Mouse (Mus musculus): ENCODE data around the gene Rhoh. TPM values are rescaled to one million over a fixed set of nuclear protein-coding genes. Genes with fewer than 3 reads are reported as not detected.
A peak's percentile ranks its signal among the peaks of the same experiment; 100 is the strongest.

Gene Rhoh
- polyA plus RNA-seq, 1 experiment from 2014 or later = 5.1 TPM

DNA sequence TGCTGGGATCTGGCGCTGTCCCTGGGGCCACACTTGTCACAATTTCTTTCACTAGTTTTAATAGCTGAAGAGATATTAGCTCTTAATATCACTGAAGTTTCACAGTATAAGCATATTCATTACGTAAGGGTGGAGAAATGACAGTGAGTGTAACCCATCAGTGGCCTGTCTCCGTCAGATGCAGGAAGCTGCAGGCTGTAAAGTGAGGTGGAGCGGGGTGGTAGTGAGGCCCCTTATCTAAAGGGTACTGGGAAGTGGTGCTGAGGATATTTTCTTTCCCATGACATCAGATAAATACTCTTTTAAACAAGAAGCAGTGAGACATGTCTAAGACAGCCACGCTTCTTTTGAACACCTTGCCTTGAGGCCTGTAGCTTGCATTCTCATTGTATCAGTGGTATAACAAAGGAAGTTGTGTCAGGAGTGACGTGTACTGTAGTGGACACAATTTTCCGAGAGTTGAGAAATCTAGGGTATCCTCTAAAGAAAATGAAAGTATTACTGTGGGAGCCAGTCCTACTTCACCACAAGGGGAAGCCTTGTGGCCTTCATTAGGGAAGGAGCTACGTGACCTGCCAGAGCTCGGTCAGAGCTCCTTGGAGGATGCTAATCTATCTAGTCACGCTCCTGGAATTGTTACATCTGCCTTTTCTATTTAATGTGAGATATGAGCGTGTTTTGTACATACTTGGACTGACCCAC is 28.9 kb upstream of the Rhoh start:
- TF ChIP-seq CTCF (IDR thresholded peaks at IDR 0.05; ENCODE audit: low read depth) (peak; percentile 34), EP300 (IDR thresholded peaks at IDR 0.05; ENCODE audit: low read depth) (no peak)
- Histone ChIP-seq H3K4me2 (ENCODE audit: low read depth, low read length) (no peak overlapping the region), H3K4me1 (ENCODE audit: insufficient read depth) (no peaks in the 10 kb centered on the region), H3K27ac (ENCODE audit: low read depth) (no peak overlapping the region), H3K9me3 (ENCODE audit: low read length) (no peaks in the 10 kb centered on the region), H3K9ac (replicated peaks) (no peak overlapping the region), H3K4me3 (ENCODE audit: low read depth, low read length) (no peak overlapping the region), H3K36me3 (replicated peaks; ENCODE audit: insufficient read depth, low read length) (0 out of 2 replicates have a peak, but pooled peaks cover 3% of the 10 kb centered on the region), H3K27me3 (ENCODE audit: insufficient read depth, low read length) (no peaks in the 10 kb centered on the region)
- 50% methylated on average over 11 of the region's 11 CpGs for WGBS (ENCODE audit: insufficient replicate concordance)
- ATAC-seq (0 out of 2 replicates have a peak, but pooled peaks have one; percentile 25), DNase-seq (no peak)

DNA sequence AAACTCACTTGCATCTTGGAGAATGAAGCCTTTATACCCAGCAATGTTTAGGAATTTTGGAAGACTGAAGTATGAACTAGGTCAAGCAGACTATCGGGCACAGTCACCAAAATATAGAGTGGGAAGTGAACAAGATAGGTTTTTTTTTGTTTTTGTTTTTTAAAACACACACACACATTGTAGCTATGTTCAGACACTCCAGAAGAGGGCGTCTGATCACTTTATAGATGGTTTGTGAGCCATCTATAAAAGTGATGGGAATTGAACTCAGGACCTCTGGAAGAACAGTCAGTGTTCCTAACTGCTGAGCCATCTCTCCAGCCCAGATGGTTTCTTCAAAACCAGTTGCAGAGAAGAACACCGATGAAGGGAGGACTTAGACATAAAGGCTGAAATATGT is 27.9 kb upstream of the Rhoh start:
- Histone ChIP-seq H3K9ac (replicated peaks) (no peak overlapping the region), H3K27ac (ENCODE audit: low read depth) (no peak overlapping the region), H3K27me3 (ENCODE audit: insufficient read depth, low read length) (no peaks in the 10 kb centered on the region), H3K4me3 (ENCODE audit: low read depth, low read length) (no peak overlapping the region), H3K9me3 (ENCODE audit: low read length) (no peaks in the 10 kb centered on the region), H3K36me3 (replicated peaks; ENCODE audit: insufficient read depth, low read length) (no peaks in the 10 kb centered on the region), H3K4me2 (ENCODE audit: low read depth, low read length) (no peak overlapping the region), H3K4me1 (ENCODE audit: insufficient read depth) (no peaks in the 10 kb centered on the region)
- WGBS (ENCODE audit: insufficient replicate concordance) = 75% methylated on average over 3 of the region's 3 CpGs
- ATAC-seq (no peak), DNase-seq (no peak)
- TF ChIP-seq CTCF (IDR thresholded peaks at IDR 0.05; ENCODE audit: low read depth) = no peak
- TF ChIP-seq EP300 (IDR thresholded peaks at IDR 0.05; ENCODE audit: low read depth) = no peak

DNA sequence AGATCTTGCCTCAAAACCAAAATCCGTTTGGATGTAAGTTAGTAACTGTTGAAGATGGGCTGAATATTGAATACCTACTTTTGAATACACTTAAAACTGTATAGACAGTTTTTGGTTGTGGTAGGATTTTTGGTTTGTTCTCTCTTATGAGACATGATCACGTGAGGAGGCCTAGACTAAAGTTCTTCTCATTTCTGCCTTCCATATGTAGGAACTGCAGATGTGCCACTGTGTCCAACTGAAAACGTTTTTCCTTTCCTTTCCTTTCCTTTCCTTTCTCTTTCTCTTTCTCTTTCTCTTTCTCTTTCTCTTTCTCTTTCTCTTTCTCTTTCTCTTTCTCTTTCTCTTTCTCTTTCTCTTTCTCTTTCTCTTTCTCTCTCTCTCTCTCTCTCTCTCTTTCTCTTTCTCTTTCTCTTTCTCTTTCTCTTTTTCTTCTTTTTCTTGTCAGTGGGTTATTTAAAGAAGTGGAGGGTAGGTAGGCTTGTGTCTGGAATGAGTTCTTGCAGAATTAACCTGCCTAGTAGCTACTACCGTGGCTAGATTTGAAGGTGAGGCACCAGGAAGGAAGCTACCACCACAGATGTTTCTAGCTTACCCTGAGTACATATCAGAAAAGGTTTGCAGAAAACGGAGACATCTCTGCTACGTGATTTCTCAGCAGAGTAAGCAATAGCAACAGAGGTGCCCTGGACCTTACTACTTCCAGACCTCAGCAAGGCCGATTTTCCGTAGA is 27.1 kb upstream of the Rhoh start:
- ATAC-seq (no peak), DNase-seq (no peak)
- TF ChIP-seq EP300 (IDR thresholded peaks at IDR 0.05; ENCODE audit: low read depth) = no peak
- no peak for TF ChIP-seq CTCF (IDR thresholded peaks at IDR 0.05; ENCODE audit: low read depth)
- H3K9ac ChIP-seq (replicated peaks) = no peak overlapping the region
- no peak overlapping the region for H3K4me2 ChIP-seq (ENCODE audit: low read depth, low read length)
- H3K36me3 ChIP-seq (replicated peaks; ENCODE audit: insufficient read depth, low read length) = no peaks in the 10 kb centered on the region
- no peaks in the 10 kb centered on the region for H3K4me1 ChIP-seq (ENCODE audit: insufficient read depth)
- no peak overlapping the region for H3K4me3 ChIP-seq (ENCODE audit: low read depth, low read length)
- no peaks in the 10 kb centered on the region for H3K27me3 ChIP-seq (ENCODE audit: insufficient read depth, low read length)
- H3K9me3 ChIP-seq (ENCODE audit: low read length) = no peaks in the 10 kb centered on the region
- no peak overlapping the region for H3K27ac ChIP-seq (ENCODE audit: low read depth)
- 87% methylated on average over 8 of the region's 8 CpGs for WGBS (ENCODE audit: insufficient replicate concordance)

DNA sequence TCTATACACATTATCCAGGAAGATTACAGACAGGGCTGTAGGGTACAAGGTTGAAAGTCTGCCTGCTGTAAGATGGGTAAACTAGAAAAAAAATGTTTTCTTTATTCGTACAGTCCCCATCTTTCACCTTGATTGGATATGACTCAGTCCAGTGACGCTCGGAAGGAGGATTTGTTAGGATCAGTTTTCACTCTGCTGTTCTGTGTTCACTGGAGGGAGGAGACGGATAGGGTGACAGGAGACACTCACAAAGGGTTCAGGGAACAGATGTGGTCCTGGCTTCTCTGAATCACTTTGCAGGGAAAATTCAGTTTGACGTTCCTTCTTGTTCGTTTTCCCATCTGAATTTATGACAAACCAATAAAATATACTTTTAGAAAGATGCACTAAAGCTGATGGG is 23.0 kb upstream of the Rhoh start:
- ATAC-seq = no peak
- Histone ChIP-seq H3K4me3 (ENCODE audit: low read depth, low read length) (no peak overlapping the region), H3K27me3 (ENCODE audit: insufficient read depth, low read length) (no peaks in the 10 kb centered on the region), H3K4me2 (ENCODE audit: low read depth, low read length) (no peak overlapping the region), H3K9me3 (ENCODE audit: low read length) (no peaks in the 10 kb centered on the region), H3K27ac (ENCODE audit: low read depth) (no peak overlapping the region), H3K4me1 (ENCODE audit: insufficient read depth) (no peaks in the 10 kb centered on the region), H3K9ac (replicated peaks) (no peak overlapping the region), H3K36me3 (replicated peaks; ENCODE audit: insufficient read depth, low read length) (no peaks in the 10 kb centered on the region)
- WGBS (ENCODE audit: insufficient replicate concordance) = 87% methylated on average over 6 of the region's 6 CpGs
- TF ChIP-seq CTCF (IDR thresholded peaks at IDR 0.05; ENCODE audit: low read depth) (no peak), EP300 (IDR thresholded peaks at IDR 0.05; ENCODE audit: low read depth) (no peak)
- DNase-seq = no peak

DNA sequence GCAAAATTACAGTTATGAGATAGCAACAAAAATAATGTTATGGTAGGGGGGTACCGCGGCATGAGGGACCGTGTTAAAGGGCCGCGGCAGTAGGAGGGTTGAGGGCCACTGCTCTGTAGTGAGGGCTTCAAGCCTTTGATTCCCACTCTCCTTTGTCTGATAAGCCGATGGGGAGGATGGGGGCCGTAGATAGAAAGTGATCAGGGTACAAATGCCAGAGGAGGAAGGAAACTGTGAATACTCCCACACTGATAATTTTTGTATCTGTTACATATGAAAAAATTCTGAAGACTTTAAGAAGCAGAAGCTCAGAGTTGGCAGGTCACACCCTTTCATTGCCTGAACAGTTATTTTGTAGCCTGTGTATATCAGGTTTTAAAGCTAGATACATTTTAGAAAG is 18.1 kb upstream of the Rhoh start:
- Histone ChIP-seq H3K9me3 (ENCODE audit: low read length) (no peaks in the 10 kb centered on the region), H3K27ac (ENCODE audit: low read depth) (no peak overlapping the region), H3K36me3 (replicated peaks; ENCODE audit: insufficient read depth, low read length) (no peaks in the 10 kb centered on the region), H3K4me3 (ENCODE audit: low read depth, low read length) (no peak overlapping the region), H3K4me2 (ENCODE audit: low read depth, low read length) (no peak overlapping the region), H3K27me3 (ENCODE audit: insufficient read depth, low read length) (no peaks in the 10 kb centered on the region), H3K4me1 (ENCODE audit: insufficient read depth) (no peaks in the 10 kb centered on the region), H3K9ac (replicated peaks) (no peak overlapping the region)
- no peak for TF ChIP-seq EP300 (IDR thresholded peaks at IDR 0.05; ENCODE audit: low read depth)
- TF ChIP-seq CTCF (IDR thresholded peaks at IDR 0.05; ENCODE audit: low read depth) = no peak
- ATAC-seq (no peak), DNase-seq (no peak)
- WGBS (ENCODE audit: insufficient replicate concordance) = 63% methylated on average over 7 of the region's 7 CpGs

DNA sequence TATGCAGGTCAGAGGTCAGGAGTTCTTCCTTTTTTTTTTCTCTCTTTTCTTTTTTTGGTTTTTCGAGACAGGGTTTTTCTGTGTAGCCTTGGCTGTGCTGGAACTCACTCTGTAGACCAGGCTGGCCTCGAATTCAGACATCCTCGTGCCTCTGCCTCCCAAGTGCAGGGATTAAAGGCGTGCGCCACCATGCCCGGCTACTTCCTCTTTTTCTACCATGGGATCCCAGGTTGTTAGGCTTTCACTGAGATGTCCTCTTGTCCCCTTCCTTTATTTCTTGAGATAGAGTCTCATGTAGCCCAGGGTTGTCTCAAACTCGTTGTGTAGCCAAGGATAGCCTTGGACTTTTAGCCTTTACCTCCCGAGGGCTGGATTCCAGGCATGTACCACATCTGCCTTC is 14.5 kb upstream of the Rhoh start:
- Histone ChIP-seq H3K4me2 (ENCODE audit: low read depth, low read length) (no peak overlapping the region), H3K9me3 (ENCODE audit: low read length) (no peaks in the 10 kb centered on the region), H3K27ac (ENCODE audit: low read depth) (no peak overlapping the region), H3K4me1 (ENCODE audit: insufficient read depth) (no peaks in the 10 kb centered on the region), H3K27me3 (ENCODE audit: insufficient read depth, low read length) (no peaks in the 10 kb centered on the region), H3K36me3 (replicated peaks; ENCODE audit: insufficient read depth, low read length) (no peaks in the 10 kb centered on the region), H3K4me3 (ENCODE audit: low read depth, low read length) (no peak overlapping the region), H3K9ac (replicated peaks) (no peak overlapping the region)
- ATAC-seq (no peak), DNase-seq (no peak)
- 54% methylated on average over 8 of the region's 8 CpGs for WGBS (ENCODE audit: insufficient replicate concordance)
- TF ChIP-seq EP300 (IDR thresholded peaks at IDR 0.05; ENCODE audit: low read depth) = no peak
- no peak for TF ChIP-seq CTCF (IDR thresholded peaks at IDR 0.05; ENCODE audit: low read depth)

All from liver, postnatal 0 days (tissue).